Mouse (Mus musculus): Measurements from ENCODE around the gene Nup62cl.

Nup62cl gene

GRCm38 (mm10) chrX:140062135-140062975, at the start of gene Nup62cl, which contains the start of gene Pih1h3b:
Gene Nup62cl (minus strand): TSS chrX:140062712.
Gene Pih1h3b (plus strand): TSS chrX:140062879.
- peak; percentile 24 for DNase-seq (ENCODE audit: low read depth)

GRCm38 (mm10) chrX:140094066-140094465, 31.6 kb upstream of the Nup62cl start:
- no peak for DNase-seq (ENCODE audit: low read depth)

GRCm38 (mm10) chrX:140082535-140082934, 20.0 kb upstream of the Nup62cl start:
- DNase-seq (ENCODE audit: low read depth): no peak

- DNase-seq (ENCODE audit: low read depth): no peak
Measured at GRCm38 (mm10) chrX:140060886-140061874, 1.3 kb downstream of the Nup62cl start.

- DNase-seq (ENCODE audit: low read depth): no peak
Measured at GRCm38 (mm10) chrX:139998691-139999065, 63.8 kb downstream of the Nup62cl start.

- peak; percentile 22 for DNase-seq (ENCODE audit: low read depth)
Measured at GRCm38 (mm10) chrX:139997740-139998690, 64.5 kb downstream of the Nup62cl start, which contains the start of gene Rbm41. Gene Rbm41 (minus strand): TSS chrX:139998595.

- DNase-seq (ENCODE audit: low read depth): no peak
Measured at GRCm38 (mm10) chrX:139982115-139982514, 80.4 kb downstream of the Nup62cl start.

All from c-Kit-positive CD71-negative TER-119-negative erythroid progenitor cells, embryonic 14.5 days (primary cell).